16 mouse cellular contexts compared by ENCODE assay signal in the genomic region with DNA sequence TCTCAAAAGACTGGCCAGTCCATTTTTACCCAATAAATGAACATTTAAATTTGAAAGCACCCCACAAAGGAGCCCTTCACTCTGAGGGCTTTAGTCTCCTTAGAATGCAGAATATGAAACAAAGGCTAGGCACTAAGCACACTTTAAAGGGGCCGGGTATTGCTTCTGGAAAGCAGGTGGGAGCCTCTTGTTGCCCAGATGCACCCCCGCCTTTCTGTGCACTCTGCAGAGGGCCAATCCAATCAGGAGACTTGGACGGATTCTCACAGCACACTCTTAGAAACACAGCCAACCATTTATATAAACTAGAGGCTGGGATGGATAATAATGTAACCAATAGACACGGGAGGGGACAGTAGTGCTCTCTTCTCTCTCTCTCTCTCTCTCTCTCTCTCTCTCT. TPM values are rescaled to one million over a fixed set of nuclear protein-coding genes. Genes with fewer than 3 reads are reported as not detected.
DNase-seq lines count a peak whose midpoint lies in the region; ATAC-seq and TF ChIP-seq lines count a peak whose summit lies in the region.
"Had no signal": no experiment of that assay in that cellular context is flagged by ENCODE, and none has a peak within 500 bp of the region (broad histone marks: within the 10 kb centered on the region; RNA-seq: fewer than 3 reads in every experiment).

No protein-coding gene starts in this region.

- no peaks in the 10 kb centered on the region for H3K9me3 ChIP-seq in embryonic facial prominence, embryonic 10.5 days
- no peaks in the 10 kb centered on the region for H3K9me3 ChIP-seq in forebrain, embryonic 15.5 days
- no peaks in the 10 kb centered on the region for H3K9me3 ChIP-seq in midbrain, embryonic 16.5 days (replicated peaks; ENCODE audit: control insufficient read depth, low read length, poor library complexity, severe bottlenecking)
- H3K9me3 ChIP-seq in kidney, embryonic 15.5 days (replicated peaks): no peaks in the 10 kb centered on the region
- H3K9me3 ChIP-seq: embryonic facial prominence, embryonic 15.5 days; heart, embryonic 13.5 days; limb, embryonic 12.5 days; liver, embryonic 15.5 days had no signal

- peaks cover 52% of the 10 kb centered on the region for H3K36me3 ChIP-seq in embryonic facial prominence, embryonic 10.5 days (replicated peaks)
- 0 out of 2 replicates have a peak, but pooled peaks cover 12% of the 10 kb centered on the region for H3K36me3 ChIP-seq in forebrain, embryonic 15.5 days
- H3K36me3 ChIP-seq in midbrain, embryonic 16.5 days (ENCODE audit: control insufficient read depth, insufficient read depth, low read length): 0 out of 2 replicates have a peak, but pooled peaks cover 2% of the 10 kb centered on the region
- H3K36me3 ChIP-seq in kidney, embryonic 15.5 days: peaks cover 40% of the 10 kb centered on the region

- peak overlapping the region; percentile 29; the same call in 1 of the 2 replicates for H3K4me2 ChIP-seq in forebrain, embryonic 15.5 days (replicated peaks)
- H3K4me2 ChIP-seq in midbrain, embryonic 16.5 days (ENCODE audit: low read length): no peak overlapping the region
- no peak overlapping the region for H3K4me2 ChIP-seq in kidney, embryonic 15.5 days
- H3K4me2 ChIP-seq: embryonic facial prominence, embryonic 15.5 days; heart, embryonic 13.5 days; limb, embryonic 12.5 days; liver, embryonic 15.5 days had no signal

- peaks cover 16% of the 10 kb centered on the region for H3K4me1 ChIP-seq in embryonic facial prominence, embryonic 10.5 days
- peaks cover 25% of the 10 kb centered on the region for H3K4me1 ChIP-seq in forebrain, embryonic 15.5 days
- peaks cover 8% of the 10 kb centered on the region for H3K4me1 ChIP-seq in midbrain, embryonic 16.5 days (ENCODE audit: control insufficient read depth, insufficient read depth, low read length)
- H3K4me1 ChIP-seq in kidney, embryonic 15.5 days: peaks cover 19% of the 10 kb centered on the region
- H3K4me1 ChIP-seq: embryonic facial prominence, embryonic 15.5 days had no signal

- no peaks in the 10 kb centered on the region for H3K27me3 ChIP-seq in embryonic facial prominence, embryonic 10.5 days (replicated peaks; ENCODE audit: low read depth, poor library complexity, severe bottlenecking)
- no peaks in the 10 kb centered on the region for H3K27me3 ChIP-seq in forebrain, embryonic 15.5 days
- no peaks in the 10 kb centered on the region for H3K27me3 ChIP-seq in midbrain, embryonic 16.5 days (ENCODE audit: control insufficient read depth, insufficient read depth, low read depth, low read length)
- no peaks in the 10 kb centered on the region for H3K27me3 ChIP-seq in kidney, embryonic 15.5 days
- H3K27me3 ChIP-seq: embryonic facial prominence, embryonic 15.5 days; heart, embryonic 13.5 days; limb, embryonic 12.5 days; liver, embryonic 15.5 days had no signal

- no peak for TF ChIP-seq CTCF in left cerebral cortex, adult 2 months (IDR thresholded peaks at IDR 0.05)

- 66% methylated on average over 4 of the region's 4 CpGs for WGBS in embryonic facial prominence, embryonic 10.5 days
- WGBS in forebrain, embryonic 15.5 days: 8% methylated on average over 4 of the region's 4 CpGs
- WGBS in midbrain, embryonic 16.5 days: 23% methylated on average over 4 of the region's 4 CpGs
- WGBS in kidney, embryonic 15.5 days: 71% methylated on average over 4 of the region's 4 CpGs

- H3K4me3 ChIP-seq in left cerebral cortex, adult 2 months: no peak overlapping the region
- H3K4me3 ChIP-seq in embryonic facial prominence, embryonic 10.5 days: no peak overlapping the region
- H3K4me3 ChIP-seq in forebrain, embryonic 15.5 days: peak overlapping the region; percentile 12; the same call in 1 of the 2 replicates
- no peak overlapping the region for H3K4me3 ChIP-seq in midbrain, embryonic 16.5 days (ENCODE audit: low read depth, low read length)
- no peak overlapping the region for H3K4me3 ChIP-seq in kidney, embryonic 15.5 days (replicated peaks)
- H3K4me3 ChIP-seq: embryonic facial prominence, embryonic 15.5 days; heart, embryonic 13.5 days; limb, embryonic 12.5 days; liver, embryonic 15.5 days had no signal

- peak overlapping the region; percentile 15; the same call in 1 of the 2 replicates for H3K27ac ChIP-seq in left cerebral cortex, adult 2 months
- H3K27ac ChIP-seq in embryonic facial prominence, embryonic 10.5 days (replicated peaks): 0 out of 2 replicates have a peak overlapping the region, but pooled peaks have one; percentile 25
- H3K27ac ChIP-seq in forebrain, embryonic 15.5 days (replicated peaks): peak overlapping the region; percentile 77
- peak overlapping the region; percentile 2; the same call in 1 of the 2 replicates for H3K27ac ChIP-seq in midbrain, embryonic 16.5 days (ENCODE audit: low read length)
- H3K27ac ChIP-seq in kidney, embryonic 15.5 days: no peak overlapping the region
- H3K27ac ChIP-seq: embryonic facial prominence, embryonic 15.5 days; heart, embryonic 13.5 days; limb, embryonic 12.5 days; liver, embryonic 15.5 days had no signal

- intact Hi-C loops in left cerebral cortex, adult 2 months (cut with DNase I): loop anchor here (5.0 to 10.0 kb wide), 2 partner anchors 286 to 694 kb away; no protein-coding TSS in a partner anchor

- no peak for DNase-seq in left cerebral cortex, adult 2 months (ENCODE audit: extremely low spot score in 1 of 2, low spot score in 2 of 2)
- no peak for DNase-seq in left cerebral cortex, adult 8-10 months (ENCODE audit: low spot score in 2 of 2)
- DNase-seq in embryonic facial prominence, embryonic 10.5 days (ENCODE audit: low spot score): no peak
- no peak for DNase-seq in adipocyte (ENCODE audit: low spot score)
- DNase-seq: cerebellum, postnatal 36 days; heart, postnatal 4 days; kidney, adult 18-20 months; layer of hippocampus, postnatal 36 days; thymus, adult 2 months had no signal

- H3K9ac ChIP-seq in forebrain, embryonic 15.5 days (replicated peaks): no peak overlapping the region
- no peak overlapping the region for H3K9ac ChIP-seq in midbrain, embryonic 16.5 days (ENCODE audit: low read depth, low read length)
- H3K9ac ChIP-seq in kidney, embryonic 15.5 days: no peak overlapping the region
- H3K9ac ChIP-seq: embryonic facial prominence, embryonic 15.5 days; heart, embryonic 13.5 days; limb, embryonic 12.5 days; liver, embryonic 15.5 days had no signal

- peak; percentile 69 for ATAC-seq in forebrain, embryonic 15.5 days (replicated peaks)
- ATAC-seq in midbrain, embryonic 16.5 days: peak; percentile 55
- ATAC-seq in kidney, embryonic 15.5 days (replicated peaks; ENCODE audit: low FRiP score): no peak

RNA-seq across cellular contexts. Expression of a gene that starts 11.9 kb away (rescaled TPM):
- 1 to 10 TPM; 5.9 to 8.1 TPM for total RNA-seq in left cerebral cortex, adult 2 months (2021)
- 1 to 10 TPM; 6.2 to 9.0 (median 7.8) TPM for total RNA-seq in left cerebral cortex, adult 8-10 months (2022)
- polyA plus RNA-seq in embryonic facial prominence, embryonic 10.5 days (2016; fragmentation: Nextera tagmentation; extraction: Ambion mirVana): 62.6 and 65.0 TPM in 2 replicates
- polyA plus RNA-seq in forebrain, embryonic 15.5 days (2015; fragmentation: Nextera tagmentation; extraction: Ambion mirVana): 43.4 and 49.4 TPM in 2 replicates
- polyA plus RNA-seq in midbrain, embryonic 16.5 days (2015; fragmentation: Nextera tagmentation; extraction: Ambion mirVana): 35.1 and 39.2 TPM in 2 replicates
- 58.4 and 60.8 TPM in 2 replicates for polyA plus RNA-seq in kidney, embryonic 15.5 days (2015; fragmentation: Nextera tagmentation; extraction: Ambion mirVana)

RNA-seq across cellular contexts. Expression of a gene that starts 43.7 kb away (rescaled TPM):
- total RNA-seq in left cerebral cortex, adult 2 months (2021): 10 to 100 TPM; 16.5 to 19.1 TPM
- total RNA-seq in left cerebral cortex, adult 8-10 months (2022): 10 to 100 TPM; 22.2 to 25.1 (median 23.3) TPM
- 35.1 TPM in 2 replicates for polyA plus RNA-seq in embryonic facial prominence, embryonic 10.5 days (2016; fragmentation: Nextera tagmentation; extraction: Ambion mirVana)
- 11.9 and 13.9 TPM in 2 replicates for polyA plus RNA-seq in forebrain, embryonic 15.5 days (2015; fragmentation: Nextera tagmentation; extraction: Ambion mirVana)
- 11.1 and 11.6 TPM in 2 replicates for polyA plus RNA-seq in midbrain, embryonic 16.5 days (2015; fragmentation: Nextera tagmentation; extraction: Ambion mirVana)
- polyA plus RNA-seq in kidney, embryonic 15.5 days (2015; fragmentation: Nextera tagmentation; extraction: Ambion mirVana): 31.3 and 31.4 TPM in 2 replicates
